Mouse (Mus musculus) CH12F3 (cell line): ENCODE measurements around the gene Cyyr1.

ENCODE experiments used
- in situ Hi-C: fragments of 300-500 bp; cut with MboI; formaldehyde crosslinking; loops from 2 replicates; pipeline ENCODE4 v1.14.3; 2020; ENCODE audit warnings: low sequenced_read_pairs

The Cyyr1 gene

DNA sequence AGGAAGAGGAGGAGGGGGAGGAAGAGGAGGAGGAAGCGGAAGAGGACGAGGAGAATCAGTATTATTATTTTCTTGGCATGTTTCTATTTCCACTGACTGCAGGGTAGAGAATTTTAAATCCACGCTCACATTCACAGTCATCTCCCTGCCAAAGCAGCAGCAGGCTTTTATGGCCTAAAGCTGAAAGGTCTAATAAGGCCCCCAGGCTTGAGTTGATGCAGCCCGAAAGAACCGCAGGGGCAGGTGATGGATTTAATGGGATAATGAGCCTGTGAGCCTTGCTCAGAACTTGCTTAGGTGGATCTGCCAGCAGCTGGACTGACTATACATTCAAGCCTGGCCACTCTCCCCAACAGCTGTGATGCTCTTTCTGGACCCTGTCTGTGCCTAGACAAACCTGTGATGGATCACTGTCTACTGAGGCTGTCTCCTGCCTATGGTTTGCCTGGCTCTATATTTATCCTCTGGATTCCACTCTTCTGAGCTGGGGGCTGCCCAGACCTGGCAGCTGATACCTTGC, 78.6 kb downstream of the Cyyr1 start:
- in situ Hi-C loops, result no loop called here

DNA sequence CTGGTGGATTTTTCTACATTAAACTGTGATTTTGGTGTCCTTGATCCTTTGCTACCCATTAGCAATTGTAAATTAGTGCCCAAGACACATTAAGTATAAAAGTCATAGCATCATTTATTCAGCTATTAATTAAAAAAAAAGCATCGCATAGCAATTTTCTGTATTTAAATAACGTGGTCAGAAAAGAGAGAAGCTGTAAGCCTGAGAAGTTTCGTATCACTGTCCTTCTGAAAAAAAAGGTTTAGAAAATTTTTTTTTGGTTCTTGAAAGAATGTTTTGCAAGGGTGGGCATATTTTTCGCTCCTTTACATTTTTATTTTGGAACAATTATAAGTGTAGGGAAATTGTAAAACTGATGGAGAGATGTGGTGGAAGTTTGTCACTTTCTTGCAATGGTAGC, 83.1 kb downstream of the Cyyr1 start:
- in situ Hi-C loops, result no loop called here

DNA sequence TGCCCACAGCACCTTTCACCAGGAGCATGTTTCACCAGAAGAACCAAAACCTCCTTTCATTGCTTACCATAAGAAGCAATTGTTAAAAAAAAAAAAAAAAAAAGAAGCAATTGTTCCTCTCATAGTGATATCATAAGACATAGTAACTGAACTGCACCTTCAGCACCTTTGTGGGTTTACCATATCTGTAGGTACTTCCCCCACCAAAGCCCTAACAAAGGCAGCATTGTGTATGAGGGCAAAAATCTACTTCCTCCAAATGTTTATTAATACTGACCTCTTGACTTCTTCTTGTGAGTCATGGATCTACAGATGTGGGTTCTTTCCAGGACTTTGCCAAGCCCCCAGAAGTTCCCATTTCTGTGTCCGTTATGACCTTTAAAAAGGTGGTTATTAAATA, 98.2 kb downstream of the Cyyr1 start:
- in situ Hi-C loops, result no loop called here

DNA sequence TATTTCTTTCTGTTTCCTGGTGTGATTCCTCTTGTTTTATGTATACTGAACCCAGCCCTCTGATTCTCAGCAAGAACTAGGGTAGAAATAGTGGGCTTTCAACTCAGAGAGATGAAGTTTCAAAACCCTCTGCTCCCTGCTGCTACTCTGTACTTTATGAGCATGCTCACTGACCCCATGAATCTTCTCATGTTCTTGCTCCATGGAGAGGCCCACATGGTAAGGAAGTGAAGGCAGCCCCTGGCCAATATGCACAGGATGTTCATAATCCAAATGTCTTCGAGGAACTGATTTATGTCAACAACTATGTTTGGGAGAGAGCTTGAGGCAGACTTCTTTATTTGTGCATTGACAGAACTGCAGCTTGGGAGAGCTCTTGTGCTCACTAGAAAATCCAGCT, 106.9 kb downstream of the Cyyr1 start:
- in situ Hi-C loops, result no loop called here

DNA sequence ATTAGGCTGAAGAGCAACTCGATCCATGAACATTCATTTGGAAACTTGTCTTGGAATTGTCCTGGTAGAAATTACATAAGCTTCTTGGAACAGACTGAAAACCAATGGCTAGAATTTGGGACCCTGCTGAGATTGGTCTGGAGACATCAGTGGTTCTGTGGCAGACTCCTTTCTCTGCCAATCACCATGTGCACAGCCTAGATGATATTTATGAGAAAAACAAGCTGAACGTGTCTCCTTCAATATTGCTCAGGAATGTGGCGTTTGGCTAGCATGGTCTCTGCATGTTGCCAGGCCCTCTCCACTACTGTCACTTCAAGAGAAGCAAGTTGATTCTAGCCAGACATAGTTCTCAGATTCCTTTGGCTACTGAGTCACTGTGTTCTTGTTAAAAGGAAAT, 107.4 kb downstream of the Cyyr1 start:
- in situ Hi-C loops, result no loop called here

DNA sequence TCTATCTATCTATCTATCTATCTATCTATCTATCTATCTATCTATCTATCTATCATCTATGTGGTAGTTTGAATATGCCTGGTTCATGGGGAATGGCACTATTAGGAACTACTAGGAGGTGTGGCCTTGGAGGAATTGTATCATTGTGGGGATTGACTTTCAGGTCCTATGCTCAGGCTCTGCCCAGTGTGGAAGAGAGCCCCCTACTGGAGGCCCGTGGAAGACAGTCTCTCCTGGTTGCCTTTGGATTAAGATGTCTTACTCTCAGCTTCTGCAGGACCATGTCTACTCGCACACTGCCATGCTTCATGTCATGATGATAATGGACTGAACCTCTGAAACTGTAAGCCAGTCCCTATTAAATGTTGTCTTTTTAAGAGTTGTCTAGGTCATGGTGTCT, 117.8 kb downstream of the Cyyr1 start:
- in situ Hi-C loops, result no loop called here

DNA sequence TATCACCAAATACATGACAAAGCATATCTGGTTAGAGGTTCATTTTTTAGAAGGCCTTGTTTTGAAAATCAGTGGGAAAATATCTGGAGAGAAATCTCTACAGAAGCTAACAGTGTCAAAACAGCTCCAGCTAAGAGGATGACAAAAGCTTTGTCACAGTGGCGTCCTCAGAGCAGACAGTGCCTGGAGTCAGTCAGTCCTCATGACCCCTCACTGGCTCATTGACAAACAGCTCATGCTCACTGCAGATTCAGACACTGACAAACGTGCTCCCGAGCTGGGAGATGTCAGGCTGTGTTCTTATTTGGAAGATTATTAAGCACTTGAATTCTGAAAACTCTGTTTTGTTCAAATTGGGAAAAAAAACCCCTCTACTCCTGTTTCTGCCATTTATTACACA, 124.0 kb downstream of the Cyyr1 start:
- in situ Hi-C loops, result no loop called here

DNA sequence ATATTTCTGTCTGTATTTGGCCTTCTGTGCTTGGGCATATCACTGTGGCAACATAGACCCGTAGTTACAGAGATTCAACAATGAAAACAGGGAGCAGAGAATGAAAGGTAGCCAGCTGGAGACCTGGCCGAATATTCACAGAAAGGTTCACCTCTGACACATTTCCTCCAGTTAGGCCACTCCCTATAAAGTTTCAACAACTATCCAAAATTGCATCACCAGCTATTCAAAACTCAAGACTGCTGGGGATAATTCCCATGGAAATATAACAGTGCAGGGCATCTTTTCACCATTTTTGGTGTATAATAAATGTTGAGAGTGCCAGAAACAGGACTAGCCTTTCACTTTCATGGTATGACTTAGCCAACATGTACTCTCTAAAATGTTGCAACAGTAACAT, 130.3 kb downstream of the Cyyr1 start:
- in situ Hi-C loops, result no loop called here

DNA sequence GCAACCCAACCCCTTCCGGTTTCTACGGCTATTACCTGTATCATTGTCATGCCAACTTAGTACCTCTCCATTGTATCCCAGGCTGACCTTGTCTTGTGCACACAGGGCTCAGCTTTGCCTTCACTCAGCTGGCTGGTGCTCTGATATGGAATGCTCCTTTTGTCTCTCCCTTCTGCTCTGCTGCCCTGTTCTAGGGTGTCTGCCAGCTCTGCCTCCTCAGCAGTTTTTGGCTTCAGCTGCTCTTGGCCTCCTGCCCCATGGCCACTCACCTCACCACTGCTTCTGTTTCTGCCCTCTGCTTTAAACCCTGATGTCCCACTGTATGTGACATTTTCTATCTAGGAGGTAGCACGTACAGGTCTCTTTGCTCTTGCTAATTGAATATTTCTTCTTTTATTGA, 137.8 kb downstream of the Cyyr1 start:
- in situ Hi-C loops, result no loop called here

DNA sequence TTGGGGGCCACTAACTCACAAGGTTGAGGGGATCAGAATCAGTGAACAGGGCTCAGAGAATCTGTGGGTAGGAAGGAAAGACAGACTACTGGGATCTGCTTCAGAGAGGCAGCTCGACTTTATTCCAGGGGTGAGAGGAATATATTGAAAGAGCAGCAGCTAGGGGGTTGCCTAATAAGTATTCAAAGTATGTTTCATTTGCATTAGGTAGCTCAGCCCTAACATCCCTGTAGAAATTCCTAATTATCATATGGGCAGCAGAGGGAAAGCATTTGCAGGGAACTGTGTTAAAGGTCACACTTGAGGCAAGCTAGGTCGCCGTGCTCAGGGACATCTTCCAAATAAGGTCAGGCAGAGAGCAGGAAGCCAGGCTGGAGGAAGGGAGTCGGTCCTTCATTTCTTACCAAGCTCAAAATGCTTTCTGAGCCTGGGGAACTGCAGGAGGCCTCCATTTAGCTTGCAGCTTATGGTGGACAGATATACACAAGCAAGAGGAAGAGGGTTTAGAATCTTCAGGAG, 159.7 kb downstream of the Cyyr1 start:
- in situ Hi-C loops, result no loop called here

DNA sequence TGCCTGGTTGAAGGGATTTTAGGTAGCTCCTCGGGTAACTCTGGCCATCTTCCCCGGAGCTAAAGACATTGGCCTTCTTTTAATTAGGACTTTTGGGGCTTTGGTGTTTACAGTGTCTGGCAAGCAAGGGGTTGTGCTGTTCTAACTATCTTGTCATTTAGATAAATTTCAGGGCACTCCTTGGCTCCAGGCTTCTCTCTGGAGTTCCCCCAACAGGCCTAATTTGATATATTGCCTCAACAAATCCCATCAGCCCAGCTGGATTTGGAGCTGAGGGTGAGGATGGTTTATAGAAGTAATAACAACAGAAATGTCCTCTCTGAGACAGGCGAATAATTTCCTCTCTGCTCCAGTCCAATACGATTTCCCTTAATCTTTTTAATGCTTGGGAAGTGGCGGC, 166.4 kb downstream of the Cyyr1 start:
- in situ Hi-C loops, result no loop called here
